Mouse (Mus musculus): ENCODE data around the gene Crat.

Gene Crat

GRCm38 (mm10) chr2:30403870-30404269, 11.7 kb downstream of the Crat start:
- peak; percentile 29 to 31 for DNase-seq

GRCm38 (mm10) chr2:30402843-30403242, 12.8 kb downstream of the Crat start:
- no peak for DNase-seq

GRCm38 (mm10) chr2:30402351-30402826, 13.2 kb downstream of the Crat start:
- DNase-seq: no peak

GRCm38 (mm10) chr2:30401581-30401980, 14.0 kb downstream of the Crat start:
- DNase-seq: no peak

- no peak for DNase-seq
These were observed 16.1 kb downstream of the Crat start for GRCm38 (mm10) chr2:30399191-30400171.

- no peak for DNase-seq
These were observed 17.6 kb downstream of the Crat start for GRCm38 (mm10) chr2:30397986-30398512.

GRCm38 (mm10) chr2:30396246-30396645, 19.4 kb downstream of the Crat start:
- no peak for DNase-seq

GRCm38 (mm10) chr2:30395757-30396156, 19.9 kb downstream of the Crat start:
- no peak for DNase-seq

- DNase-seq: no peak
These were observed 22.3 kb downstream of the Crat start for GRCm38 (mm10) chr2:30393370-30393656.

GRCm38 (mm10) chr2:30392577-30393369, 22.8 kb downstream of the Crat start:
- DNase-seq: peak; percentile 37 to 39

- peak; percentile 95 to 96 for DNase-seq
These were observed 23.5 kb downstream of the Crat start, which contains the start of gene Dolpp1 for GRCm38 (mm10) chr2:30392114-30392576. Gene Dolpp1, plus strand, starts transcription at chr2:30392254.

- no peak for DNase-seq
These were observed 26.6 kb downstream of the Crat start for GRCm38 (mm10) chr2:30389000-30389399.

- no peak for DNase-seq
These were observed 28.7 kb downstream of the Crat start for GRCm38 (mm10) chr2:30386913-30387312.

- DNase-seq: no peak
These were observed 30.0 kb downstream of the Crat start for GRCm38 (mm10) chr2:30385591-30385990.

- DNase-seq: no peak
These were observed 30.8 kb downstream of the Crat start for GRCm38 (mm10) chr2:30384814-30385213.

- DNase-seq: no peak
These were observed 34.3 kb downstream of the Crat start for GRCm38 (mm10) chr2:30381377-30381725.

- DNase-seq: no peak
These were observed 34.8 kb downstream of the Crat start for GRCm38 (mm10) chr2:30380564-30381376.

GRCm38 (mm10) chr2:30379307-30379706, 36.3 kb downstream of the Crat start:
- DNase-seq: no peak

GRCm38 (mm10) chr2:30377721-30378120, 37.9 kb downstream of the Crat start:
- DNase-seq: no peak

- no peak for DNase-seq
These were observed 39.7 kb downstream of the Crat start for GRCm38 (mm10) chr2:30375893-30376292.

GRCm38 (mm10) chr2:30372726-30373125, 42.9 kb downstream of the Crat start:
- no peak for DNase-seq

- no peak for DNase-seq
These were observed 44.1 kb downstream of the Crat start for GRCm38 (mm10) chr2:30371544-30371943.

All from B cell, adult 2 months (primary cell).